Comparison of ENCODE assay signal across 13 mouse cellular contexts in genomic region chr13:95563066-95563610, GRCm38 (mm10). TPM values are rescaled to one million over a fixed set of nuclear protein-coding genes. Genes with fewer than 3 reads are reported as not detected.
A peak's percentile ranks its signal among the peaks of the same experiment; 100 is the strongest.
DNase-seq lines count a peak whose midpoint lies in the region; ATAC-seq and TF ChIP-seq lines count a peak whose summit lies in the region.
"Had no signal": no experiment of that assay in that cellular context is flagged by ENCODE, and none has a peak within 500 bp of the region (broad histone marks: within the 10 kb centered on the region; RNA-seq: fewer than 3 reads in every experiment).

No protein-coding gene starts in this region.

- DNase-seq in embryonic facial prominence, embryonic 11.5 days (ENCODE audit: low spot score): no peak
- no peak for DNase-seq in embryonic facial prominence, embryonic 10.5 days (ENCODE audit: low spot score)
- DNase-seq in hindbrain, postnatal 0 days (ENCODE audit: low spot score): peak; percentile 15
- DNase-seq in R1 (ENCODE audit: low read depth, low spot score): peak; percentile 51
- peak; percentile 23 to 38 for DNase-seq in layer of hippocampus, adult 8-10 months (ENCODE audit: low spot score in 2 of 2)
- DNase-seq in natural killer cell, adult 2 months (ENCODE audit: low spot score in 2 of 2): no peak
- no peak for DNase-seq in adrenal gland, postnatal 10 days

- no peak overlapping the region for H3K4me2 ChIP-seq in embryonic facial prominence, embryonic 11.5 days (ENCODE audit: low read depth, low read length)
- H3K4me2 ChIP-seq in hindbrain, postnatal 0 days (ENCODE audit: low read depth, low read length): no peak overlapping the region
- no peak overlapping the region for H3K4me2 ChIP-seq in hindbrain, embryonic 16.5 days (ENCODE audit: low read length)
- H3K4me2 ChIP-seq: lung, embryonic 15.5 days; stomach, embryonic 15.5 days had no signal

- no peaks in the 10 kb centered on the region for H3K27me3 ChIP-seq in embryonic facial prominence, embryonic 11.5 days (ENCODE audit: control insufficient read depth, insufficient read depth, low read length)
- no peaks in the 10 kb centered on the region for H3K27me3 ChIP-seq in embryonic facial prominence, embryonic 10.5 days (replicated peaks; ENCODE audit: low read depth, poor library complexity, severe bottlenecking)
- H3K27me3 ChIP-seq in hindbrain, postnatal 0 days (ENCODE audit: insufficient read depth, low read length): no peaks in the 10 kb centered on the region
- no peaks in the 10 kb centered on the region for H3K27me3 ChIP-seq in hindbrain, embryonic 16.5 days (replicated peaks; ENCODE audit: control insufficient read depth, insufficient read depth, low read length)
- H3K27me3 ChIP-seq: lung, embryonic 15.5 days; Patski; stomach, embryonic 15.5 days had no signal

- TF ChIP-seq CTCF in hindbrain, postnatal 0 days (IDR thresholded peaks at IDR 0.05; ENCODE audit: low read depth): no peak

- ATAC-seq in embryonic facial prominence, embryonic 11.5 days (replicated peaks; ENCODE audit: insufficient number of reproducible peaks, low FRiP score, low TSS enrichment, low read depth): 0 out of 2 replicates have a peak, but pooled peaks have one; percentile 44
- peak; percentile 24; the same call in 1 of the 2 replicates for ATAC-seq in hindbrain, postnatal 0 days
- ATAC-seq in hindbrain, embryonic 16.5 days: no peak

- no peaks in the 10 kb centered on the region for H3K4me1 ChIP-seq in embryonic facial prominence, embryonic 11.5 days (ENCODE audit: control insufficient read depth, insufficient read depth, low read length)
- H3K4me1 ChIP-seq in embryonic facial prominence, embryonic 10.5 days: no peaks in the 10 kb centered on the region
- H3K4me1 ChIP-seq in hindbrain, postnatal 0 days (ENCODE audit: insufficient read depth, low read length): no peaks in the 10 kb centered on the region
- no peaks in the 10 kb centered on the region for H3K4me1 ChIP-seq in hindbrain, embryonic 16.5 days (ENCODE audit: control insufficient read depth, insufficient read depth, low read depth, low read length)
- H3K4me1 ChIP-seq: lung, embryonic 15.5 days; stomach, embryonic 15.5 days had no signal

- H3K9ac ChIP-seq in embryonic facial prominence, embryonic 11.5 days (replicated peaks; ENCODE audit: low read length): no peak overlapping the region
- no peak overlapping the region for H3K9ac ChIP-seq in hindbrain, postnatal 0 days (replicated peaks; ENCODE audit: low read length)
- H3K9ac ChIP-seq in hindbrain, embryonic 16.5 days (ENCODE audit: low read depth, low read length): no peak overlapping the region
- H3K9ac ChIP-seq: lung, embryonic 15.5 days; stomach, embryonic 15.5 days had no signal

- H3K9me3 ChIP-seq in embryonic facial prominence, embryonic 11.5 days (replicated peaks; ENCODE audit: control insufficient read depth, low read length): no peaks in the 10 kb centered on the region
- no peaks in the 10 kb centered on the region for H3K9me3 ChIP-seq in embryonic facial prominence, embryonic 10.5 days
- H3K9me3 ChIP-seq in hindbrain, postnatal 0 days (ENCODE audit: low read length): no peaks in the 10 kb centered on the region
- H3K9me3 ChIP-seq in hindbrain, embryonic 16.5 days (ENCODE audit: control insufficient read depth, low read length): no peaks in the 10 kb centered on the region
- H3K9me3 ChIP-seq: lung, embryonic 15.5 days; stomach, embryonic 15.5 days had no signal

- no peak overlapping the region for H3K27ac ChIP-seq in embryonic facial prominence, embryonic 11.5 days (replicated peaks; ENCODE audit: low read depth, low read length)
- H3K27ac ChIP-seq in embryonic facial prominence, embryonic 10.5 days (replicated peaks): no peak overlapping the region
- no peak overlapping the region for H3K27ac ChIP-seq in hindbrain, postnatal 0 days
- H3K27ac ChIP-seq in hindbrain, embryonic 16.5 days (ENCODE audit: low read depth, low read length): no peak overlapping the region
- H3K27ac ChIP-seq: lung, embryonic 15.5 days; stomach, embryonic 15.5 days had no signal

- no peaks in the 10 kb centered on the region for H3K36me3 ChIP-seq in embryonic facial prominence, embryonic 11.5 days (replicated peaks; ENCODE audit: control insufficient read depth, insufficient read depth, low read depth, low read length)
- no peaks in the 10 kb centered on the region for H3K36me3 ChIP-seq in embryonic facial prominence, embryonic 10.5 days (replicated peaks)
- H3K36me3 ChIP-seq in hindbrain, postnatal 0 days (ENCODE audit: insufficient read depth, low read length): no peaks in the 10 kb centered on the region
- no peaks in the 10 kb centered on the region for H3K36me3 ChIP-seq in hindbrain, embryonic 16.5 days (ENCODE audit: control insufficient read depth, insufficient read depth, low read length)
- H3K36me3 ChIP-seq: lung, embryonic 15.5 days; stomach, embryonic 15.5 days had no signal

- WGBS in embryonic facial prominence, embryonic 11.5 days: 57% methylated on average over 10 of the region's 10 CpGs
- whole genome bisulfite sequencing in embryonic facial prominence, embryonic 10.5 days: 64% methylated on average over 10 of the region's 10 CpGs
- WGBS in hindbrain, postnatal 0 days: 44% methylated on average over 10 of the region's 10 CpGs
- 57% methylated on average over 10 of the region's 10 CpGs for WGBS in hindbrain, embryonic 16.5 days

- H3K4me3 ChIP-seq in embryonic facial prominence, embryonic 11.5 days (ENCODE audit: low read depth, low read length): no peak overlapping the region
- no peak overlapping the region for H3K4me3 ChIP-seq in embryonic facial prominence, embryonic 10.5 days
- no peak overlapping the region for H3K4me3 ChIP-seq in hindbrain, postnatal 0 days (ENCODE audit: low read length)
- no peak overlapping the region for H3K4me3 ChIP-seq in hindbrain, embryonic 16.5 days (ENCODE audit: low read length)
- H3K4me3 ChIP-seq: lung, embryonic 15.5 days; stomach, embryonic 15.5 days had no signal

RNA-seq across cellular contexts. Expression of gene F2rl1, which starts 38.1 kb away (rescaled TPM):
- polyA plus RNA-seq in embryonic facial prominence, embryonic 11.5 days (2014; fragmentation: Nextera tagmentation; extraction: Ambion mirVana): 0.38 and 0.45 TPM in 2 replicates
- polyA plus RNA-seq in embryonic facial prominence, embryonic 10.5 days (2016; fragmentation: Nextera tagmentation; extraction: Ambion mirVana): 0.15 and 0.19 TPM in 2 replicates
- 0.37 TPM in 1 of 2 replicates, not detected in the other for total RNA-seq in hindbrain, postnatal 0 days (2014; rRNA removed)
- polyA plus RNA-seq in hindbrain, postnatal 0 days (2015; fragmentation: Nextera tagmentation; extraction: Ambion mirVana): 0.10 TPM in 1 of 2 replicates, not detected in the other
- 0.08 and 0.09 TPM in 2 replicates for polyA plus RNA-seq in hindbrain, embryonic 16.5 days (2015; fragmentation: Nextera tagmentation; extraction: Ambion mirVana)
- under 1 TPM in 3 of 4 experiments, not detected in 1; 0.26 to 0.32 (median 0.29) TPM for total RNA-seq in layer of hippocampus, adult 8-10 months (2022)
- under 1 TPM; 0.63 to 0.82 TPM for total RNA-seq in adrenal gland, postnatal 10 days (2021)
- total RNA-seq: hematopoietic stem cell, adult 5-6 weeks had no signal
- polyA plus RNA-seq: C2C12 had no signal

RNA-seq across cellular contexts. Expression of gene F2r, which starts 55.1 kb away (rescaled TPM):
- 133 and 144 TPM in 2 replicates for polyA plus RNA-seq in embryonic facial prominence, embryonic 11.5 days (2014; fragmentation: Nextera tagmentation; extraction: Ambion mirVana)
- 120 and 127 TPM in 2 replicates for polyA plus RNA-seq in embryonic facial prominence, embryonic 10.5 days (2016; fragmentation: Nextera tagmentation; extraction: Ambion mirVana)
- total RNA-seq in hindbrain, postnatal 0 days (2014; rRNA removed): 49.7 and 53.0 TPM in 2 replicates
- polyA plus RNA-seq in hindbrain, postnatal 0 days (2015; fragmentation: Nextera tagmentation; extraction: Ambion mirVana): 34.6 and 36.9 TPM in 2 replicates
- polyA plus RNA-seq in hindbrain, embryonic 16.5 days (2015; fragmentation: Nextera tagmentation; extraction: Ambion mirVana): 55.8 and 59.4 TPM in 2 replicates
- 1 to 10 TPM; 3.7 to 6.5 (median 5.1) TPM for total RNA-seq in layer of hippocampus, adult 8-10 months (2022)
- 10 to 100 TPM; 61.1 to 81.8 TPM for total RNA-seq in adrenal gland, postnatal 10 days (2021)

Comparison
In these comparisons a context has a peak if more than half of its experiments do, and no peak if none do; other contexts are left out.
1. DNase-seq: peak in hindbrain, postnatal 0 days (single experiment), R1 (single experiment) and layer of hippocampus, adult 8-10 months (2 of 2); none in embryonic facial prominence, embryonic 11.5 days (single experiment), embryonic facial prominence, embryonic 10.5 days (single experiment), natural killer cell, adult 2 months (0 of 2) and adrenal gland, postnatal 10 days (single experiment).